Mouse (Mus musculus): ENCODE results near the gene Sgip1.
A peak's percentile ranks its signal among the peaks of the same experiment; 100 is the strongest.

Sgip1 gene

DNA sequence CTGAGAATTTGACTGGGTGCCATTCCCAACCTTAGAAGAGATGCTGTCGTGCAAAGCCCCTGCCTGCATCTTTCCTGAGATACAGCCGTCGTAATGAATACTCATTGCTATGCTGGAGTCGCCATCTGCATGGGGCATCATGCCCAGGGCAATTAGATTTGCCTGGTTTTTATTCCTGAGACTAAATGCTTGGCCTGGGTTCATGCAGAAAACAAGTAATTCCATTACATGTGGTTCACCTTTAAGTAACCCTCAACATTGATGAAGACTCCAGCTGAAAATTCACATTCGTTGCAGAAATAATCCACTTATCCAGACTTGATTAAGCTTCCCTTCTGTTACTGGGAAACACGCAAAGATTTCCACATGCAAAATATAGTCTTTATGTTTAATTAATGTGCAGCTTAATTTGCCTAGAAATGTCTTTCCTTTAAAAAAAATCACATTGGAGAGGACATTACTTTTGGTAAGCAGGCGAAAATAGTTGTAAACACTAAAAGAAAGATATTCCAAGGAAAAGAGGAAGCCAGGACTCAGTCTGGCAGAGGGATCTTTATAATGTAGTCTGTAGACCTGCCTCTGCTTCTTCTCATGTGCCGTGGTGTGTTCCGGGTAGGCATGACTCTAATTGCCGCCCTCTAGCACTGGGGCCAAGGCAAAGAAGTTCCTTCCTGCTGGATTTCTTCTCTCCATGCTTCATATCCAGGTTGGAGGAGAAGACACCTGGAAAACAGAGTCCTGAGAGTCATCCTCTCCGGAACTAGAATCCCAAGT, 100.0 kb downstream of the Sgip1 start:
- peak; percentile 47 for DNase-seq

DNA sequence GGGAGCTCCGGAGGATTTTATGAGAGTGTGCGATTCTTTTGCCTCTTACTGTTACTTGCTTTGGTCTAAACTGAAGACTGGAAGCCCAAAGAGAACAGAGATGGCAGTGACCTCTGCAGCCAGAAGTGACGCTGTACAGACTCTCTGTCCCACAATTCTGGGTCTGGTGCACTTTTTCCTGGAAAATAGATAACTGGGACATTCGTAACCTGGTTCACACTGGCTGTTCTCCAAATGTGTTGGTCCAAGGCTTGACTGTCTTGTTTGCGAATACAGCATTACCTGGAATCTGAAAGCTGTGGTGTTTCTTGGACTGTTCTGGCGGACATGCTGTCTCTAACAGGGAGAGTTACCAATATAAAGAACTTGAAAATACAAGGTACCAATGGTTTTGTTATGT, 109.4 kb downstream of the Sgip1 start:
- no peak for DNase-seq

GRCm38 (mm10) chr4:102851161-102851560, 110.1 kb downstream of the Sgip1 start:
- no peak for DNase-seq

DNA sequence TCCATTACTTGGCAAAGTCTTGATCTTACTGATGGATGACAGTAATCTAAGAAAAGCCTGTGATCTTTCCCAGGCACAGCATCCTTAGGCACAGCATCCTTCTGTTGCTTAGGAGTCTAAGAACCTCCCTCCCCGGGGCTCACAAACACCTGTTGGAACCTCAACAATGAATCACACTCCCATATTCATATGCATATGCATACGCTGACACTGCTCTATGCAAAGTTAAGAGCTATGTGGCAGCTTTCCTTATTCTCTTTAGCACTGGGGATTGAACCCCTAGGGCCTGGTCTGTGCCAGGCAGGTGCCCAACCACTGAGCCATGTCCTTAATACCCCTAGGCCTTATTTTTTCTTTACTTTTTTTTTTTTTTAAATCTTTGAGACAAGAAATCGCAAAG, 111.2 kb downstream of the Sgip1 start:
- no peak for DNase-seq

DNA sequence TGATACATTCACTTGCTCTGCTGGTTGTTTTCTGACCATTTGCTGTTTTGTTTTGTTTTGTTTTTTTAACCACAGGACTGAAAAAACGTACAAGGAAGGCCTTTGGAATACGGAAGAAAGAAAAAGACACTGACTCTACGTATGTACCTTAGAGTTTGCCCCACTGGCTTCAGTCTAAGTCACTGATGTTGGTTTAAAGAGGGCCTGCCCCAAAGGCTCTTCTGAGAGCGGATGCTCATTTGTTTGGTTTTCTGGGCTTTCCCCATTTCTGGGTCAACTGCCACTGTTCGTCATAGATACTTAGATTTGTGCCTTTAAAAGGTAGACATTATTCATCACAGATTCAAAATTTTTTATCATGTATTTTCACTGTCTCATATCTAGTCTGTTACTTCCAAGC, 111.7 kb downstream of the Sgip1 start:
- no peak for DNase-seq

DNA sequence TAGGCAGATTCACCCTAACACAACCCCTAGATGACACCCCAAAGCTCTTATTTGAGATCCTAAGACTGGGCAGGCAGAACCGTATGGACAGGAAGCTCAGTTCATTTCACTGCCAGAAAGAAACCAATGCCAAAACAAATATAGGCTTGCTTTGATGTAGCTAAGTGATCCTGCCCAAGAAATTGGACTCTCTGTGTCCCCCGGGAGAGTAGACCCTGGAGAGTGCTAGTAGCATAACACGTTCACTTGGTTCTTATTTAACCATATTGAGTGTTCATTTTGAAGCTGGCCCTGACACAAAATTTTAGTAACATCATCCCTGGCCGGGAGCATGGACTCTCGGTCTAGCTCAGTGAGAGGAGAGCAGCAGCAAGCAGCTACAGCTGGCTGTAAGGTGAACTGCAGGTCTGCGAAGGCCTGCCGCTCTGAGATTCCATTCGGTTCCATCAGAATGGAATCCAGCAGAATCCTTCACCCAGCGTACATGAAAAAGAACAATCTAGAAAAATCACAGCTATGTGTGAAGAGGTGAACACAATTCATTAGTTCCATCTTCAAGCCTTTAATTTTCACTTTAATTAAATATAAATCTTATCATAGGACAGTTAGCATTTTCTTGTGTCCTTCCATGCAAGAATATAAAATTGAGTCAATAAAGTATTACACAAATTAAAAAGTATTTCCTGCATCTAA, 112.4 kb downstream of the Sgip1 start:
- DNase-seq: no peak

- no peak for DNase-seq
Observed at GRCm38 (mm10) chr4:102854928-102855892, 114.1 kb downstream of the Sgip1 start.

GRCm38 (mm10) chr4:102856086-102856485, 115.0 kb downstream of the Sgip1 start:
- DNase-seq: no peak

- no peak for DNase-seq
Observed at GRCm38 (mm10) chr4:102859259-102860194, 118.4 kb downstream of the Sgip1 start.

DNA sequence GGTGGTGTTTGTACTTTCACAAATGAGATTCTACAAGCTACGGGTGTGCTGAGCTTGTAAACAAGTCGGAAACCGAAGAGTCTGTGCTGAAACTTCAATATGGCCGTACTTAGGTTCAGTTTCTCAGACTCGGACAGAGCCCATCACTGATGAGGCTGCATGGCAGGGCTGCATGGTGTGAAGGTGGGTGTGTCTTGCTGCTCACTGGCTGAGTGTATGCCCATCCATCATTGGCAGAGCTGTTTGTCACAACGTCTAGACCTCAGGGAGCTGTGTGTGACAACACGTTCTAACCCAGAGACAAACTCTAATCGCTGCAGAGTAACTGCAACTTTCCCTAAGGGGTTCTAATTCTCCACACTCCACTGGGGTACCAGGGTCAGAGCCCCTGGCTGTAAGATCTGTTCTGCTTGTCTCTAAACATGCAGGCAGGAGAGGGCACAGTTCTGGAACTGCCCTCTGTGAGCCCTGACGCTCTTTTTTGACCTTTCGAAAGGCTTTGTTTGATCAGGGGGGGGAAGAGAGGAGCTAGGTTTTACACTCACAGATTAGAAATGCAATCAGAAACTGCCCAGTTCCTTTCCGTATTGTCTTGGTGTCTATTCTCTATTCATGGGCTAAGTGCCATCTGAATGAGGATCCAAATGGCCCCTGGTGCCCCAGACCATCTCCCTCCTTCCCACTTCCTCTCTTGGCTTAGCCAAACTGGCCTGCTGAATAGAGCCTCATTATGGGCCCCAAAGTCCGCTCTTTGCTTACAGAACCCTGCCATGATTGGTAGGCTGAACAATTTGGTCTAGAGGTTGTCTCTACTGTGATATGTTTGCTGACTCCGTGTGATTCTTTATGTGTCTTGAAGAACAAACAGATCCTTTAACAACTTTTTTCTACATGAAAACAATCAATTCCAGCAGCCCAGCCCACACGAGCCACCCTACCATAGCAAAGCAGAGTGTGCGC, 121.9 kb downstream of the Sgip1 start:
- no peak for DNase-seq

GRCm38 (mm10) chr4:102866531-102866930, 125.4 kb downstream of the Sgip1 start:
- DNase-seq: no peak

- DNase-seq: no peak
Observed at GRCm38 (mm10) chr4:102871274-102871673, 130.2 kb downstream of the Sgip1 start.

GRCm38 (mm10) chr4:102883142-102883541, 142.0 kb downstream of the Sgip1 start:
- no peak for DNase-seq

- no peak for DNase-seq
Observed at GRCm38 (mm10) chr4:102884228-102884627, 143.1 kb downstream of the Sgip1 start.

- DNase-seq: no peak
Observed at GRCm38 (mm10) chr4:102886459-102886858, 145.4 kb downstream of the Sgip1 start.

GRCm38 (mm10) chr4:102886902-102887301, 145.8 kb downstream of the Sgip1 start:
- no peak for DNase-seq

- no peak for DNase-seq
Observed at GRCm38 (mm10) chr4:102887770-102888689, 146.9 kb downstream of the Sgip1 start.

DNA sequence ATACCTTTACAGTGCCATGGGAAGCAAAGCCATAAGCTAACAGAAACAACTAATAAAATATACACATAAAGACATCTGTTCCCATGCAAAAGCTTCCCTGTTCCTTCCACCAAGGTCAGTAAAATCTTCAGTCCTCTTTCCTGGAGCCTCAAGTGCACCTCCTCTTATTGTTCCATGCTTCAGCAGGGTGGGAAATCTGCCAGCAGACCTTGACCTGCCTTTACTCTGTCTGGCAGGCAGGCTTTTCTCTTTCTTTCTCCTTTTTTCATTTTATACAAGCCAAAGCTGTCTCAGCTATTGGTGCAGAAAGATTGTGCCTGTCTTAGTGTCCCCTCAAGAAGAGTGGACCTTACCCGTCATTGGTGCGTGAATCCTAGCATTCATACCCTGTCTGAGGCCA, 154.8 kb downstream of the Sgip1 start:
- DNase-seq: no peak

DNA sequence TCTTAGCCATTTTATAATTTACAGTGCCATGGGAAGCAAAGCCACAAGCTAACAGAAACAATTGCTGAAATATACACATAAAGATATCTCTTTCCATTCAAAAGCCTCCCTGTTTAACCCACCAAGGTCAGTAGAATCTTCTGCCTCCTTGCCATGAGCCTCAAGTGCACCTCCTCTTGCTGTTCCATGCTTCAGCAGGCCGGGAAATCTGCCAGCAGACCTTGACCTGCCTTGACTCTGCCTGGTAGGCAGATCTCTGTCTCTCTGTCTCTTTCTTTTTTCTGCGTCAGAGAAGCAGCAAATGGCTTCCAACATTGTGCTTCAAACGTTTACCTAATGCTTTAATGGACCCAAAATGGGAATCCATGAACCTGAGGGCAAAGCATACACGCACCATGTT, 157.9 kb downstream of the Sgip1 start:
- no peak for DNase-seq

DNA sequence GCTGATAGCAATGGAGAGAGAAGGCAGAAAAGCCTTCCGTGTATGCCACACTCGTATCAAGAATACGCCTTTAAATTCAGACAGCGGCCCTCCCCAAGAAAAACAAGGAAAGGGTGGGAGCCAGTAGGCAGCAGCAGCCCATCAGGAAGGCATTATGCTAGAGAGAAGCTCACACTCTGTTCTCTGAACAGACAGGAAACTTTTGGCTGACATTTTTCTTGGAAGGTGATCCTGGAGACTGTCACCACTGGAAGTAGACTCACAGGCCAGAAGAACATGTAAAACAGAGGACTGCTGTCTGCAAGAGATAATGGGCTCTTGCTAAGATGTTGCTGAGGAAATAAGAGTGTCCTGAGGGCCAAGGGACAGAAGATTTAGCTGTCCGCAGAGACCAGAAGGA, 158.6 kb downstream of the Sgip1 start:
- no peak for DNase-seq
